Mouse (Mus musculus) adrenal gland, postnatal 14 days (tissue): ENCODE results near the gene Crebl2. TPM values are rescaled to one million over a fixed set of nuclear protein-coding genes. Genes with fewer than 3 reads are reported as not detected.

Experiments
- DNase-seq: peaks from one replicate; pipeline ENCODE4 v3.0.0; 2021; ENCODE audit warnings: mixed read lengths
- total RNA-seq: library from RNA; stranded (reverse); gene quantifications from 2 replicates; pipeline ENCODE4 v1.2.3, GENCODE M21; 2021

Crebl2 gene
- total RNA-seq, 1 experiment from 2014 or later, result 21.1 TPM

- no peak for DNase-seq
These were observed 43.1 kb downstream of the Crebl2 start for GRCm38 (mm10) chr6:134873018-134873417.

DNA sequence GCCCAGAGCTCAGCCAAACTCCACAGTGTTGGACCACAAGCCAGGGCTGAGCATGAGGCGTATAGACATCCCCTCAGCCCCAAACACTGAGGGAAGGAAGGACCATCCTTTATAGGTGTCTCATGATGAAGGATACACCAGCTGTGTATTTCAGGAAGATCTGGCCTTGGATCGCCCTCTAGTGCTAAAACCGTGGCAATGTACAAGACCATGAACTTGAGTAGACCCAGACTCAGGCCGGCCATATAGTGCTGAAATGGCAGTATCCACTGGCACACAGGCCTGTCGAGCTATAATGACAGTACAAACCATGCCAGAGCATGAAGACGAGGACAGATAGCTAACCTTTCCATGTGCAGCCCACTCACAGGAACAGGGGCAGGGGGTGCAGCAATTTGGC is 46.8 kb downstream of the Crebl2 start:
- peak; percentile 22 for DNase-seq

- no peak for DNase-seq
These were observed 47.3 kb downstream of the Crebl2 start for GRCm38 (mm10) chr6:134877276-134877675.

DNA sequence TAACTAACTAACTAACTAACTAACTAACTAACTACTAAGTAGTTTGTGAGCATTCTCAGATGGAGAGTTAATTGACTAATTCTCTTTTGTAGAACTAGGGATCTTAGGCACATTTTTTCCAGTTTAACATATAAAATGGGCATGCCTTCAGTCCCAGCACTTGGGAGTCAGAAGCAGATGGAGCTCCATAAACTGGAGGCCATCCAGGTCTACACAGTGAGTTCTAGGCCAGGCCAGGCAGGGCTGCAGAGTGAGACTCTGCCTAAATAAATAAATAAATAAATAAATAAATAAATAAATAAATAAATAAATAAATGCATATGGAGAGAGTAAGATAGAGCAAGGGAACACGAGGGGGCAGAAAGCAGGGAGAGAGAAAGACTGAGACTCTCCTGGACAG is 47.9 kb downstream of the Crebl2 start:
- no peak for DNase-seq

GRCm38 (mm10) chr6:134879556-134879955 is 49.6 kb downstream of the Crebl2 start:
- no peak for DNase-seq

DNA sequence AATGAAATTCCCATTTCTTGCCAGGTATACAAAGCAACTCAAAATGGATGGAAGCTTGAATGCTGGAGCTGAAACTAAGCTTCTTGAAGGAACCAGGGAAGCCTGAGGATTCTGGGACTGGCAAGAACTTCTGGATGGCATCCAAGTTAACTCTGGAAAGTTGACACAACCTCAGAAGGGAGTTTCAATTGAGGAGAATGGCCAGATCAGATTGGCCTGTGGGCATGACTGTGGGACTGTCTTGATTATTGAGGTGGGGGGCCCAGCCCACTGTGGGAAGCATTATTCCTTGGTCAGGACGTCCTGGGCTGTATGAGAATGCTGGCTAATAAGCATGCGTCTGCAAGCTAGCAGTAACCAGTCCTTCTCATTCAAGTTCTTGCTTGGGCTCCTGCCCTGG is 50.1 kb downstream of the Crebl2 start:
- no peak for DNase-seq

GRCm38 (mm10) chr6:134883661-134884060 is 53.7 kb downstream of the Crebl2 start:
- DNase-seq, result no peak

DNA sequence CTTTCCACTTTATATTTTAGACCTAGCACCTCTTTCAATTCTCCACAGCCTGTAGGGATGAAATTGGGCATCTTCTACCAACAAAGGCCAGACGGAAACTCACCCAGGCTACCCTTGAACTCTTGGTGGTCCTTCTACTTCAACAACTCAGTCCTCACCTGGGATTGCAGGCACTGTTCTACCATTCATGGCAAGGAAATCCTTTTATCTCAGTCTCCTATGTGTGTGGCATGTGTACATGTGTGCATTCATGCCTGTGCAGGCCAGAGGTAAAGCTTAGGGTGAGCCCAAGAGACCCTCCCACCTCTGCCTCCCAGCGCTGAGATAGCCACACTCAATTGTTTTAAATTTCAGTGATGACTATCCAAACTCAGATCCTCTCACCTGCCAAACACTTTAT is 55.6 kb downstream of the Crebl2 start:
- no peak for DNase-seq

DNA sequence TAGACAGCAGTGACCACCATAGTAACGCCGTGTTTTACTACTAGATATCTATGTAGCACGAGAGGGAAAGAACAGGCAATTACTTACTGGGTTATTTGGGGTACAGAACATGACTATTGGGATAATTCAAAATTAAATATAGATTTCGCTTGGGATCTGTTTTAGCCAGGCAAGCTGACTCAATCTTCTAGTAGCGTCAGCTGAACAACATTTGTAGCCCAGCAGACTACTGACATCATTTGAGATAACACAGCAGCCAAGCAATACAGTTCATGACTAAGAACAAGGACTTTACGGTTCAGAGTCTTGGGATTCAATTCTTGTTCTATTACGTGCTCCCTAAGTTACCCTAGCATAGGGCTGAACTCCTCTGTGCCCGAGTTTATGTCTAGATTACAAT is 56.5 kb downstream of the Crebl2 start:
- DNase-seq, result no peak

DNA sequence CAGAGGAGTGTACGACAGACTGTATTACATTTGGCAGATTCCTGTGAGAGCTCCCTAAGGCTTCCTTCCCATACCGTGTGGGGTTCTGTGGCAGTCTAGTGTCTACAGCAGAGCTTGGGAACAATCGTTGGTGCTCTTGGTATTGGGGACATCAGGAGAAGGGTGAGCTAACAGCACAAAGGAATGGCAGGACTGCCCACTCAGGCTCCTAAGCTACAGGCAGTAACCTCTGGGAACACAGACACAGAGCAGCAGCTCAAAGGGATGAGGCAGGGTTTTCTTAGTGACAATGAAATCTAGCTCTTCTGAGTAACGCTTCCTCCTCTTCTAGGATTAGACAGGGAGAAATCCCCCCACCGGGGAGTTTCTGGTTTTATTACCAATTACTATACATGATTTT is 57.1 kb downstream of the Crebl2 start:
- no peak for DNase-seq

GRCm38 (mm10) chr6:134887711-134888449 is 57.9 kb downstream of the Crebl2 start:
- DNase-seq, result peak; percentile 51

DNA sequence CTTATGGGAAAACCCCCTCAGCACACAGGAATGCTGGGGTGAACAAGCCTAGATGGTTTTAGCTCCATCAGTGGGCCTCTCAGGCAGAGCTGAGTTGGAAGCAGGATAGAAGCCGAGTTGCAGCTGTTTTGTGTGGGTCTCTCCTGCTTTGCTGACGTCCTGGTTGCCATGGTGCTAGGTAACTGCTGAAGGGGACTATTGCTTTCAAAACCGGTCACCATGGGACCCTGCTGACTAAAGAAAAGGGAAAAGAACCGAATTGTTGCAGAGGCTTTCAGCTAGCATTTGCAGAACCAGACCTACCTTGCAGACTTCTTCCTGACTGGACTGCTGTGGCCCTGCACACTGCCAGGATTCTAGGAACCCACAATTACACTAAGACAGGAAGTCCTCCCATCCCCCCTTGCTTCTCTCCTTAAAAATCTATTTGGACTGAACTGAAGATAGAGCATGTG is 58.6 kb downstream of the Crebl2 start:
- DNase-seq, result peak; percentile 13

DNA sequence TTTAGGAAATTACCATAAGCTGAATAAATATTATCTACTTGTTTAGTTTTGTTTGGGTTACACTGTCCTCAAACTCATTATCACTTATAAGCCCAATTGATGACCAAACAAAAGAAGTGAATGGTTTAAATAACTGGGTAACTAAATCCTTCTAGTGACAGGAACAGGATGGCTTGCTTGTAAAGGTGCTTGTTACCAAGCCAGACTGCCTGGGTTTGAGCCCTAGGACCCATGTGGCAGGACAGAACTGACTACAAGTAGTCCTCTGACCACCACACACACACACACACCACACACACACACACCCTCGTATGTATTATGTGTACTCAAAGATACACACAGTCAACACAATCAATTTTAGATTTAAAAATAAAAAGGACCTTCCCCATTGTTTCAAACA is 59.8 kb downstream of the Crebl2 start:
- no peak for DNase-seq

DNA sequence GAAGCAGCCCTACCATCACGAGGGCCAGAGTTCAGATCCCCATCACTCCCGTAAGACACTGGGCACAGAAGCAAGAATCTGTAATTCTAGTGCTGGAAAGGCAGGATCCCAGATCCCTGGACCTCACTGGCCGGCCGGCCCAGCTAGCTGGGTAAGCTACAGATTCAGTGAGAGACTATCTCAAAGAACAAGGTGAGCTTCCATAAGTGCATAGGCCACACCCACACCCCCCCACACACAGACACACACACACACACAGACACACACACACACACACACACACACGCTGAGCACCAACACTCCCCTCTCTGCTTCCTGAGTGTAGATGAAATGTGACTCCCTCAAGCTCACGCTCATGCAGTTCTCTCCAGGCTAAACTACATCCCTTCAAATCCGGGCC is 60.5 kb downstream of the Crebl2 start:
- DNase-seq, result no peak

GRCm38 (mm10) chr6:134896570-134897436 is 66.8 kb downstream of the Crebl2 start:
- DNase-seq, result no peak

- peak; percentile 97 for DNase-seq
These were observed 67.6 kb downstream of the Crebl2 start for GRCm38 (mm10) chr6:134897443-134898094.

DNA sequence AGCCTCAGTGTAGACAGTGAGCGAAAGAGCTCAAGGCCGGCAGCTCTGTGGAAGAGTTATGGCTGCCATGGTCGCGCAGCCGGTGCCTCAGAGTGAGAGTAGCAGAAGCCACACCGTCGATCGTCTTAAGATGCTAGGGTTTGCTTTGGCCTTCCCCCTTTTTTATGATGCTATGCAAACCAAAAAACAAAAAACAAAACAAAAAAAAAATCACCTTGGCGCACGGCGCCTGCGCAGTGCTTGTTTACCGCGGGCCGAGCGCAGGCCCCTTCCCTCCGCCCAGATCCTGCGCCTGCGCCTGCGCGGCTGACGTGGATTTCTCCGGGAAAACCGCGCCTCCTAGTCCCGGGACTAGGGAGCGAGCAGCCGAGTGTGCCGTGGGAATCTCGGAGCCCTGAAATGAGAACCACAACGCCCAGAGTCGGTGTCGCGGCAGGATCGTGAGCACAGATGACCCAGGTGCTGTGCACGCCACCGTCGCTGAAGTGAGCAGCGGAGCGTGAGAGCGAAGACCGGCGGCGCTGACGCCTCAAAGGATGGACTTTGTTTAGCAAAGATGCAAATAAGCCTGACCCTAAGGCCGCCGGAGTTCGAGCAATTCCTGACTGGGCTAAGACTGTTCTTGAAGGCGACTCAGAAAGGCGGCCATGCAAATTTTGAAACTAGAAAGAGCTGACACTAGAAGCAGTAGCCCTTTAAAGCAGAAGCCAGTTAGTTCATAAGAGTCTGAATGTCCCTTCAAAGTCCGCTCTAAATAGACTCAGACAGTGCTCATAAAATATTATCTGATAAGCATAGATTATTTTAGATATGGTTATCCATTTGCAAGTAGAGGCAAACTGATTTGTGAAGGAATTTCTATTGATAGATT is 68.4 kb downstream of the Crebl2 start, which contains the start of gene Gpr19:
TSS of gene Gpr19 (minus strand) at position 484 of the 871 bp plus-strand sequence.
- DNase-seq, result peak; percentile 96

DNA sequence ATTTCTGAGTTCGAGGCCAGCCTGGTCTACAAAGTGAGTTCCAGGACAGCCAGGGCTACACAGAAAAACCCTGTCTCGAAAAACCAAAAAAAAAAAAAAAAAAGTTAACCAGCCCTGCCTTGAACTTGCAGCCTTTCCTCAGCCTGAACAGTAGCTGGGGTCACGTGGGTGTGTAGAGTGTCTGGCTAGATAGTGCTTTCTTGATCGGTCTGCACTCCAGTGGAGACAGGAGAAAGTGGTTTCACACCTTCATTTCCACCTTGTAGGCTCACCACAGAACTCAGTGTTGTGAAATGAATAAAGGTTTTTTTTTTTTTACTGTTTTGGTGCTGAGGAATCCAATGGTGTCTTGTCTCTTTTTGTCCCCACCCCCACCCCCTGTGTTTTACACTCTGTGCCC is 73.4 kb downstream of the Crebl2 start:
- no peak for DNase-seq

- no peak for DNase-seq
These were observed 74.2 kb downstream of the Crebl2 start for GRCm38 (mm10) chr6:134903891-134904884.

- no peak for DNase-seq
These were observed 75.9 kb downstream of the Crebl2 start for GRCm38 (mm10) chr6:134905811-134906210.
